Mouse (Mus musculus) forebrain, postnatal 0 days (tissue): Measurements from ENCODE around the gene Hnrnph3. TPM values are rescaled to one million over a fixed set of nuclear protein-coding genes. Genes with fewer than 3 reads are reported as not detected.

Experiments used
- ATAC-seq: fragments of 200-750 bp; cut with Nextera tagmentation; 2 replicates; pipeline ENCODE4 v1.8.0; 2017; ENCODE audit warnings: mild to moderate bottlenecking, moderate library complexity
- DNase-seq: peaks from one replicate; pipeline ENCODE4 v3.0.0-alpha.2; 2015
- H3K27ac ChIP-seq: fragments of 300-500 bp; sonication (generic); 2 replicates; pipeline ENCODE4 v1.5.1; 2014; ENCODE audit warnings: low read depth, mild to moderate bottlenecking, antibody characterized with exemption, low read length, moderate library complexity, mixed read lengths
- H3K27me3 ChIP-seq: fragments of 300-500 bp; sonication (generic); 2 replicates; pipeline ENCODE4 v1.6.1; 2014; ENCODE audit warnings: mild to moderate bottlenecking, low read length, mixed read lengths; ENCODE audit not compliant: insufficient read depth
- H3K36me3 ChIP-seq: fragments of 300-500 bp; sonication (generic); 2 replicates; pipeline ENCODE4 v1.6.1; 2014; ENCODE audit warnings: mild to moderate bottlenecking, moderate library complexity; ENCODE audit not compliant: insufficient read depth
- H3K4me1 ChIP-seq: fragments of 300-500 bp; sonication (generic); 2 replicates; pipeline ENCODE4 v1.6.1; 2014; ENCODE audit warnings: antibody characterized with exemption; ENCODE audit not compliant: insufficient read depth
- H3K4me2 ChIP-seq: fragments of 300-500 bp; sonication (generic); 2 replicates; pipeline ENCODE4 v1.6.1; 2014; ENCODE audit warnings: low read depth, mild to moderate bottlenecking, moderate library complexity
- H3K4me3 ChIP-seq: fragments of 300-500 bp; sonication (generic); 2 replicates; pipeline ENCODE4 v1.5.1; 2014; ENCODE audit warnings: low read depth, low read length, mixed read lengths
- H3K9ac ChIP-seq: fragments of 300-500 bp; sonication (generic); 2 replicates; pipeline ENCODE4 v1.6.1; 2014; ENCODE audit warnings: mild to moderate bottlenecking
- H3K9me3 ChIP-seq: fragments of 300-500 bp; sonication (generic); 2 replicates; pipeline ENCODE4 v1.6.1; 2016; ENCODE audit warnings: low read length
- CTCF ChIP-seq: sonication (generic); IDR thresholded peaks from 2 replicates; pipeline ENCODE4 v1.5.1; 2016; ENCODE audit warnings: antibody characterized with exemption, control low read depth, low read depth
- WGBS: fragments of 180-500 bp; shearing (Covaris S2); extraction: QIAGEN DNeasy Blood & Tissue Kit; methylation state at CpG from one replicate; pipeline ENCODE4 v1.1.7; 2014; 5-methylcytosine and 5-hydroxymethylcytosine counted together
- polyA plus RNA-seq: library from polyadenylated mRNA; unstranded; fragments of >200 nt; fragmentation: Nextera tagmentation; extraction: Ambion mirVana; gene quantifications from 2 replicates; pipeline ENCODE4 v1.2.1, GENCODE M21; 2015
- total RNA-seq: library from RNA; depleted of rRNA; stranded (reverse); fragments of >200 nt; gene quantifications from 2 replicates; pipeline ENCODE4 v1.2.3, GENCODE M21; 2014

Gene Hnrnph3
- total and polyA plus RNA-seq, 2 experiments from 2014 or later = 18.1 to 76.9 TPM

DNA sequence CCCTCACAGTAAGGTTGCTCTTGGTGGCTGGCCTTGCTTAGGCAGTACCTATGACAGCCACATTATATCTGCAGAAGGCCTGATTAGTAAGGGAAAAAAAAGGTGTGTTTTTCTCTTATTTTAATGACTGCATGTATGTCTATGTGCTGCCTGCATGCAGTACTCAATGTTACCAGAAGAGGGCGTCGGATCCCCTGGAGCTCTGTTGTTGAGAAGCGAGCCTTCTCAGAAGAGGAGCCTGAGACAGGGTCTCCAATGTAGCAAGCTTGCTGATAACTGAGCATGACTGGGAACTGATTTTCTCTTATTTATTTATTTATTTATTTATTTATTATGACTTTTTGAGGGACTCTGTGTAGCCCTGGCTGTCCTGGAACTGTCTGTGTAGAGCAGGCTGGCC, 36.7 kb downstream of the Hnrnph3 start:
- ATAC-seq (peak; percentile 60; the same call in 1 of the 2 replicates), DNase-seq (peak; percentile 47)
- Histone ChIP-seq H3K27me3 (no peaks in the 10 kb centered on the region), H3K9ac (no peak overlapping the region), H3K36me3 (peaks cover 55% of the 10 kb centered on the region), H3K4me2 (no peak overlapping the region), H3K27ac (no peak overlapping the region), H3K4me3 (no peak overlapping the region), H3K4me1 (no peaks in the 10 kb centered on the region), H3K9me3 (no peaks in the 10 kb centered on the region)
- peak; percentile 73 for TF ChIP-seq CTCF
- WGBS = 23% methylated on average over 3 of the region's 3 CpGs

- 91% methylated on average over 6 of the region's 6 CpGs for WGBS
- H3K9me3 ChIP-seq = no peaks in the 10 kb centered on the region
Measured at GRCm38 (mm10) chr10:62984495-62984894, 39.5 kb downstream of the Hnrnph3 start.

DNA sequence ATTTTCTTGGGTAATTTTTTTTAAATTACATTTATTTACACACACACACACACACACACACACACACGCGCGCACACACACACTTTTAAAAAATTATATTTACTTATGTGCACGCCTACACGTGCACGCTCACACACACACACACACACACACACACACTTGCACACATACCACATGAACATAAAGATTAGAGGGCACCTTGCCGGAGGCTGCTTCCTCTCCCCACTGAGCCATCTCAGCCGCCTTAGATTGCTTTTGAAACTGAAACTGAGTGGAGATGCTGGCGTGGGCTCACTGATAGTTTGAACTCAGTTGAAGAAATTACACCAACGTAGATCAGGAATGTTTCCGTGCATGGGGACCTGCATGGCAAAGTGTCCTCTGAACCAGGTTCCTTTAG, 39.9 kb downstream of the Hnrnph3 start:
- H3K4me2 ChIP-seq = no peak overlapping the region
- no peak overlapping the region for H3K4me3 ChIP-seq
- DNase-seq (no peak), ATAC-seq (no peak)
- WGBS = 94% methylated on average over 11 of the region's 11 CpGs
- no peak overlapping the region for H3K9ac ChIP-seq
- H3K4me1 ChIP-seq = peaks cover 8% of the 10 kb centered on the region; the same call in 1 of the 2 replicates
- TF ChIP-seq CTCF = no peak
- H3K36me3 ChIP-seq = peaks cover 25% of the 10 kb centered on the region
- H3K9me3 ChIP-seq = no peaks in the 10 kb centered on the region
- no peaks in the 10 kb centered on the region for H3K27me3 ChIP-seq
- H3K27ac ChIP-seq = no peak overlapping the region

More at GRCm38 (mm10) chr10:62984495-62984894, 39.5 kb downstream of the Hnrnph3 start:
- no peaks in the 10 kb centered on the region for H3K27me3 ChIP-seq
- no peak for ATAC-seq
- H3K36me3 ChIP-seq = peaks cover 28% of the 10 kb centered on the region
- H3K4me2 ChIP-seq = no peak overlapping the region
- TF ChIP-seq CTCF = no peak
- no peak for DNase-seq
- H3K4me3 ChIP-seq = no peak overlapping the region
- H3K4me1 ChIP-seq = peaks cover 8% of the 10 kb centered on the region; the same call in 1 of the 2 replicates
- no peak overlapping the region for H3K9ac ChIP-seq
- no peak overlapping the region for H3K27ac ChIP-seq

DNA sequence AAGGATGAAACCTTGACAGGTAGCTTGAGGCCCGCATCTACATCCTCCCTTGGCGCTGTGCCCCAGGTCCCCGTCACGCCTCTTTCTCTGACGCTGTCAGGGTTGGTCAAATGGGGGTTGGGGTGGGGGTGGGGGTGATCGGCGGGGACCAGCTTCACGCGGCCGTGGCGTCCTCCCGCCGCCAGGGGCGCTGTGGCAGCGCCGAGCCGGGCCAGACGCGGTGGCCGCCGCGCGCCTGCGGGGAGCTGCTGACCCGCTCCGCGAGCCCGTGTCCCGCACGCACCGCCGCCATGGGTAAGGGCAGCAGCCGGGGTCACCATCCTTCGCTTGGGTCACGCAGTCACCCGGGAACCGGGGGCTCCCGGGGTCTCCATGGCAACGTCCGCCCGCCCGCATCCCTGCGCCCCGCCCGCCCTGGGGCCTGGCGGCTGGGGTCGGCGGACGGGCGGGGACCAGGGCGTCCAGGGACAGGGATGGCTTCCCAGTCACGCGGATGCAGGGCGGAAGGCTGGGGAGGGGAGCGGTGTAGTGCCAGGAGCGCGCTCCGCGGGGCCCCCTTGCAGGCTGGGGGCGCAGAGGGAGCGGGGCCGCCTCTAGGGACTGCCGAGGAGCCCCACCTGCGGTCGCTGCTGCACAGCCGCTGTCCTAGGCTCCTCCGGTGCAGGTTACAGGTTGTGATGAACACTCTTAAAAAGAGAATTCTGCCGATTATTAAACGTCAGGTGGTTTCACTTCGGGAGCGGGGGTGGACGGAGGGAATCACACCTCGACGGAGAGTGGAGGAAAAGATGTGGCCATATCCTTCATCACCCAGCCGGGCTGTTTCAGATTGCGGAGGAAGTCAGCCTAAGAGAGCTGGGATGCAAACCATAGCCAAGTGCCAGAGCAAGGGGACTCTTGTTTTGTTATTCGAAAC, 43.7 kb downstream of the Hnrnph3 start, which contains the start of gene Rufy2:
Gene Rufy2, plus strand, starts transcription at position 185 of the 916 bp plus-strand sequence.
- DNase-seq (peak; percentile 94), ATAC-seq (peak; percentile 95)
- H3K4me2 ChIP-seq = peak within 1 kb of the TSS; percentile 53
- peaks cover 8% of the 10 kb centered on the region; the same call in 1 of the 2 replicates for H3K4me1 ChIP-seq
- no peaks in the 10 kb centered on the region for H3K9me3 ChIP-seq
- H3K9ac ChIP-seq = peak within 1 kb of the TSS; percentile 98
- under 1% methylated on average over 75 of the region's 77 CpGs for WGBS
- H3K36me3 ChIP-seq = peaks cover 18% of the 10 kb centered on the region
- H3K27me3 ChIP-seq = no peaks in the 10 kb centered on the region
- H3K27ac ChIP-seq = peak within 1 kb of the TSS; percentile 90
- TF ChIP-seq CTCF = peak; percentile 67
- peak within 1 kb of the TSS; percentile 96 for H3K4me3 ChIP-seq

GRCm38 (mm10) chr10:62979667-62980038, 44.4 kb downstream of the Hnrnph3 start:
- ATAC-seq (no peak), DNase-seq (no peak)
- Histone ChIP-seq H3K9ac (peak overlapping the region; percentile 98), H3K27ac (peak overlapping the region; percentile 74), H3K9me3 (no peaks in the 10 kb centered on the region), H3K4me2 (peak overlapping the region; percentile 53), H3K36me3 (peaks cover 12% of the 10 kb centered on the region; the same call in 1 of the 2 replicates), H3K4me3 (peak overlapping the region; percentile 96), H3K4me1 (peaks cover 8% of the 10 kb centered on the region; the same call in 1 of the 2 replicates), H3K27me3 (no peaks in the 10 kb centered on the region)
- 8% methylated on average over 10 of the region's 10 CpGs for WGBS
- no peak for TF ChIP-seq CTCF

DNA sequence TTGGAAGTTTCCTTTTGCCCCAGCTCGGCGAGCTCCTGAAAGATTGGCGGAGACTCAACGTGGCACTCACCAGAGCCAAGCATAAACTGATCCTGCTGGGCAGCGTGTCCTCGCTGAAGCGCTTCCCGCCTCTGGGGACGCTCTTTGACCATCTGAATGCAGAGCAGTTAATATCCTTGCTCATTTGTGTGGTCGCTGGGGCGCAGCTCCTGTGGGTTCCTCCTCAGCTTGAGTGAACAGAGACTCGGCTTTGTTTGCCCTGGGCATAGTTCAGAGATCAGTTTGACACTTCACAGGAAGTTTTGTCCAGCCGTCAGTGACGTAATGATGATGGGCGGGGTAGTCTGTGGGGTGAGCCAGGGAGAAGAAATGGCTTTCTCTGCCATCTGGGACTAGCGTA, 52.2 kb downstream of the Hnrnph3 start:
- no peak overlapping the region for H3K4me3 ChIP-seq
- 0 out of 2 replicates have a peak, but pooled peaks have one; percentile 5 for TF ChIP-seq CTCF
- H3K9ac ChIP-seq = no peak overlapping the region
- WGBS = 68% methylated on average over 16 of the region's 16 CpGs
- no peaks in the 10 kb centered on the region for H3K27me3 ChIP-seq
- no peak for ATAC-seq
- H3K4me1 ChIP-seq = no peaks in the 10 kb centered on the region
- no peak overlapping the region for H3K27ac ChIP-seq
- H3K4me2 ChIP-seq = no peak overlapping the region
- peaks cover under 1% of the 10 kb centered on the region for H3K36me3 ChIP-seq
- H3K9me3 ChIP-seq = no peaks in the 10 kb centered on the region
- DNase-seq = no peak

DNA sequence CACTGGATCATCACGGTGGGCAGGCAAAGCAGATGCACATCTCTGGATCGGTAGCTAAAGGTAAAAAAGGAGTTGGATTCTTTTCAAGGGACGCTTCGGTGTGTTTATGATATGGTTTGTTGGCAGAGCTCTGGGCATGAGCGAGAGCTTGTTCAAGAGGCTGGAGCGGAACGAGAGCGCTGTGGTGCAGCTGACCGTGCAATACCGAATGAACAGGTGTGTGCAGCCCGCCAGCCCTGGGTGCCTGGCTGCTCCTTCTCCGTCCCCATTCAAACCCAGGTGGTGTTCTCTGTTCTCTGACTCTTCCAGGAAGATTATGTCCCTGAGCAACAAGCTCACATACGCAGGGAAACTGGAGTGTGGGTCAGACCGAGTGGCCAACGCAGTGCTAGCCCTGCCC, 57.7 kb downstream of the Hnrnph3 start:
- H3K4me1 ChIP-seq = no peaks in the 10 kb centered on the region
- no peak for TF ChIP-seq CTCF
- WGBS = 94% methylated on average over 15 of the region's 15 CpGs
- no peak overlapping the region for H3K4me3 ChIP-seq
- DNase-seq = no peak
- no peak overlapping the region for H3K4me2 ChIP-seq
- no peak for ATAC-seq
- no peaks in the 10 kb centered on the region for H3K9me3 ChIP-seq
- no peak overlapping the region for H3K27ac ChIP-seq
- no peak overlapping the region for H3K9ac ChIP-seq
- H3K27me3 ChIP-seq = no peaks in the 10 kb centered on the region
- H3K36me3 ChIP-seq = peaks cover 17% of the 10 kb centered on the region
